Mouse (Mus musculus) midbrain, embryonic 12.5 days (tissue): Measurements from ENCODE around the gene Col27a1. TPM values are rescaled to one million over a fixed set of nuclear protein-coding genes. Genes with fewer than 3 reads are reported as not detected.

ENCODE experiments used
- ATAC-seq: fragments of 200-750 bp; cut with Nextera tagmentation; 2 replicates; pipeline ENCODE4 v1.8.0; 2017; ENCODE audit warnings: low read depth, moderate TSS enrichment, moderate library complexity; ENCODE audit not compliant: low FRiP score
- H3K27ac ChIP-seq: fragments of 300-500 bp; sonication (generic); replicated peaks from 2 replicates; pipeline ENCODE4 v1.5.1; 2016; ENCODE audit warnings: mild to moderate bottlenecking
- H3K27me3 ChIP-seq: fragments of 300-500 bp; sonication (generic); 2 replicates; pipeline ENCODE4 v1.6.1; 2016; ENCODE audit warnings: mild to moderate bottlenecking
- H3K36me3 ChIP-seq: fragments of 300-500 bp; sonication (generic); 2 replicates; pipeline ENCODE4 v1.6.1; 2016
- H3K4me1 ChIP-seq: fragments of 300-500 bp; sonication (generic); 2 replicates; pipeline ENCODE4 v1.6.1; 2016
- H3K4me2 ChIP-seq: fragments of 300-500 bp; sonication (generic); replicated peaks from 2 replicates; pipeline ENCODE4 v1.6.1; 2016; ENCODE audit warnings: mild to moderate bottlenecking, moderate library complexity
- H3K4me3 ChIP-seq: fragments of 300-500 bp; sonication (generic); 2 replicates; pipeline ENCODE4 v1.5.1; 2016; ENCODE audit warnings: mild to moderate bottlenecking
- H3K9ac ChIP-seq: fragments of 300-500 bp; sonication (generic); replicated peaks from 2 replicates; pipeline ENCODE4 v1.6.1; 2016; ENCODE audit warnings: mild to moderate bottlenecking, moderate library complexity
- H3K9me3 ChIP-seq: fragments of 300-500 bp; sonication (generic); 2 replicates; pipeline ENCODE4 v1.6.1; 2016; ENCODE audit warnings: mild to moderate bottlenecking
- WGBS: fragments of 180-500 bp; shearing (Covaris S2); methylation state at CpG from one replicate; pipeline ENCODE4 v1.1.7; 2016; 5-methylcytosine and 5-hydroxymethylcytosine counted together
- polyA plus RNA-seq: library from polyadenylated mRNA; unstranded; fragments of >200 nt; fragmentation: Nextera tagmentation; extraction: Ambion mirVana; gene quantifications from 2 replicates; pipeline ENCODE4 v1.2.1, GENCODE M21; 2016

Gene Col27a1
- polyA plus RNA-seq, 1 experiment from 2014 or later = 4.0 TPM

DNA sequence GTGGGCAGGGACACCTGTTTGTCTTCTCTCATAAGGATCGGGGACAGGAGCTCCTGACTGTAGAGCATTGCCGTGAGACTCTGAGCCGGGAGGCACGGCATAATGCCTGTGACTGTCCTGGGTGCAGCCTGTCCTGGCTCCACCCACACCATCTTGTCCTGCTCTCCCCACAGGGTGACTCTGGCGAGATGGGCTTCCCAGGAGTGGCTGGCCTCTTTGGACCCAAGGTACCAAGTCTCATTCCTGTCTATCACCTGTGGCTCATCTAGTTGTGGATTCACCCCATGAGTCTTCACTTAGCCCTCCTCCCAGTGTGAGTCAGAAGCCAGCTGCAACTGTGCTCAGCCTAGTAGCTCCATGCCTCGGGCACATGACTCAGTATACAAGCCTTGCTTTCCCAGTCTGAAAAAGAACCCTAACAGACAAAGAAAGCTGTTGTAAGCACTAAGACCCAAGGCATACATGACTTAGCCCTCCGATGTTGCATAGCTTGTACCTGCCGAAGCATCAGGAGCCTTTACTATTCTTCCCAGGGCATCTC lies 109.5 kb downstream of the Col27a1 start:
- H3K27ac ChIP-seq = no peak overlapping the region
- no peak overlapping the region for H3K9ac ChIP-seq
- WGBS = 85% methylated on average over 8 of the region's 8 CpGs
- ATAC-seq = no peak
- no peak overlapping the region for H3K4me2 ChIP-seq
- no peaks in the 10 kb centered on the region for H3K4me1 ChIP-seq
- H3K36me3 ChIP-seq = no peaks in the 10 kb centered on the region
- H3K4me3 ChIP-seq = no peak overlapping the region
- H3K9me3 ChIP-seq = no peaks in the 10 kb centered on the region
- no peaks in the 10 kb centered on the region for H3K27me3 ChIP-seq

DNA sequence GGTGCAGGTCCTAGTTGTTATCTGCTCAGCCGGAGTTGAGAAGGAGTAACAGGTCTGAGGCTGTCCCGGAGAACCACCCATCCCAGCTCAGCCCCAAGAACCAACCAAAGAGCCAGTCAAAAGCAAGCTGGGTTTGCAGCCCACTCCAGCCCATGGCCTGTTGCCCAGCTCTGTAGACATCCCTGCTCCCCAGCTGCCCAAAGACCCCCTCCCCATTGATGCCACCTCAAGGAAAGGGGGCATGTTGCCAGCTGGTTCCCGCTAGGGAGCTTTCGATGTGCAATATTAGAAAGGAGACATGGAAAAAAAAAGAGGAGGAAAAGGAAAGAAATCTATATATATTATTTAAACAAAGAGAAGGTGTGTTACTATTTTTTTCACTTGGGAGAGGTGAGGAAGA lies 119.6 kb downstream of the Col27a1 start:
- no peak for ATAC-seq
- Histone ChIP-seq H3K4me3 (no peak overlapping the region), H3K36me3 (no peaks in the 10 kb centered on the region), H3K9ac (no peak overlapping the region), H3K9me3 (no peaks in the 10 kb centered on the region), H3K27me3 (no peaks in the 10 kb centered on the region), H3K27ac (no peak overlapping the region), H3K4me1 (no peaks in the 10 kb centered on the region), H3K4me2 (no peak overlapping the region)
- WGBS = 94% methylated on average over 4 of the region's 4 CpGs

DNA sequence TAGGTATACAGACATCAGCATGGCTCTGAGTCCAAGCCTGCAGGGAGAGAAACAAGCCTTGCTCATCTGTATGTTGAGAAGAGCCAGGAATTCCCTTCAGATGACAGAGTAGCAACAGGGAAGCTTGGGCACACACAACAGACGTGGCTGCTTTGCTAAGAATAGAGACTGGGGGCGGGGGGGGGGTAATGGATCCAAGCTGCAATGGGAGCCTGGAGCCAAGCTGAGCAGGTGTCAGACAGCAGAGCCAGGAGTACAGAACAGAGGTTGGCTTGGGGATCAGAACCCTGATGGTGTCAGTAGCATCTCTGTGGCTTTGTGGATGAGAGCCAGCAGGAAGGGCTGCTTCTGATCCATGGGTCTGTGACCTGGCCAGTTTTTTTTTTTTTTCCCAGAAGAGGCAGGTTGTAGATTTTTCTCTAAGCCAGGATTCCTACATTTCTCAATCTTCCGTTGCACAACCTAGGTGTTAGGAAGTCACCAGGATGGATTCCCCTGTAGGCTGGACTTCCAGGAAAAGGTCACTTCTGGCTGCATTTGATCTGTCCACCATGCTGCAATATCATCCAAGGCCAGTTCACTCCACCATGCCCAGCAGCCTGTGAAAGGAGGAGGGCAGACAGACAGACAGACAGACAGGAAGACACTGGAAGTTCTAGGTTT lies 124.7 kb downstream of the Col27a1 start:
- Histone ChIP-seq H3K36me3 (no peaks in the 10 kb centered on the region), H3K9me3 (no peaks in the 10 kb centered on the region), H3K27ac (no peak overlapping the region), H3K4me2 (no peak overlapping the region), H3K9ac (no peak overlapping the region), H3K4me1 (no peaks in the 10 kb centered on the region), H3K27me3 (no peaks in the 10 kb centered on the region), H3K4me3 (no peak overlapping the region)
- no peak for ATAC-seq
- 75% methylated on average over 3 of the region's 3 CpGs for WGBS

DNA sequence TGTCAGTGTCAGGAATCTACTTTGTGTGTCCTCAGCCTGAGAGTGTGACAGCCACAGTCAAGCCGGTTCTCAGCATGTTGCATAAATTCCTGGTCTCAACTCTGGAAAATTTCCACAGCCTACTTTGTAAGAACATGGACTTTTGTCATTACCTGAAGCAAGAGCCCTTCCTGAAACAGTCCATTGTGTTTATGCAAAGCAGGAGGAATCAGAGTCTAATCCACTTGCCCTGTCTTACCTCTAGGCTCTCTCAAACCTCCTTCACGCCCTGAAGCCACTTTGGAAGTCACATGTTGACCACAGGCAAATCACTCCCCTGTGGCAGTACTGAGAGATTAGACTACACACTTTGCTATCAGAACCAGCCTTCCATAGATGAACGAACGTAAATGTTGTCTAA lies 128.7 kb downstream of the Col27a1 start:
- Histone ChIP-seq H3K27me3 (no peaks in the 10 kb centered on the region), H3K9ac (no peak overlapping the region), H3K9me3 (no peaks in the 10 kb centered on the region), H3K4me1 (no peaks in the 10 kb centered on the region), H3K4me2 (no peak overlapping the region), H3K36me3 (no peaks in the 10 kb centered on the region), H3K4me3 (no peak overlapping the region), H3K27ac (no peak overlapping the region)
- ATAC-seq = no peak
- 73% methylated on average over 4 of the region's 4 CpGs for WGBS

DNA sequence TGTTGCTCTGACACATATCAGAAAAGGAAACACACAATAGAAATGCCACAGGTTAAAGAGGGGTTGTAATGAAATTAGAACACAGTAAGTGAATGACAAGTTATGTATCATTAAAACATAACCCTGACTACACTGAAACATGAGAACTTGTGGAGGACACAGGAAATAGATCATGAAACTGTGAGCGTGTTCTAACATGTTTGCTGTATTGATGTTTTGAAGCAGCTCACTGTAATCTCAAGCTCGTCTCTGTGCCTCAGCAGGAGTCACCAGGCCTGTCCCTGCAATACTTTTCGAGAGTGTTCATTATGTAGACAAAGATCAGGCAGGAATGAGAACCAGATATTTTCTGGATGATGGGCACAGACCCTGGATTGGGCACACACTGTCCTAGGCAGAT lies 129.8 kb downstream of the Col27a1 start:
- H3K9ac ChIP-seq = no peak overlapping the region

DNA sequence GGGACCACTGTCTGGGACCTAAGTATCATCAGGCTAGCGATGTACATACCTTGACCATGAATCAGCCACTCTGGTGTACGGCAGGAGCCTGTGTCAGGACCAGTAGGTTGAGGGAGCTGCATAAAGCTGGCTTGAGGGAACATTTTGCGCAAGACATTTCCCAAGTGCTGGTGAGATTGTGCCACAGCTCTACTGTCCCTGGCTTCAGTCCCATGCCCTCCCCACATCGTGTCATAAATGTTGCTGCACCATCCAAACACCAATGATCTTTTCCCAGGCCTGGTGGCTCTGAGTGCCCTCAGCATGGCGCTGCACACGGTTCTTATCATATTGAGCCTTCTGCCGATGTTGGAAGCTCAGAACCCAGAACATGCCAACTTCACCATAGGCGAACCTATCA lies 130.5 kb downstream of the Col27a1 start, which contains the start of gene Orm1:
Gene Orm1 (plus strand): TSS at position 266 of the 400 bp plus-strand sequence.
- no peaks in the 10 kb centered on the region for H3K36me3 ChIP-seq
- 95% methylated on average over 8 of the region's 8 CpGs for WGBS
- H3K4me2 ChIP-seq = no peak within 1 kb of the TSS
- H3K9ac ChIP-seq = no peak within 1 kb of the TSS
- no peak within 1 kb of the TSS for H3K4me3 ChIP-seq
- no peaks in the 10 kb centered on the region for H3K9me3 ChIP-seq
- no peaks in the 10 kb centered on the region for H3K4me1 ChIP-seq
- no peak for ATAC-seq
- H3K27me3 ChIP-seq = no peaks in the 10 kb centered on the region
- H3K27ac ChIP-seq = no peak within 1 kb of the TSS

More for the DNA sequence above, 129.8 kb downstream of the Col27a1 start:
- Histone ChIP-seq H3K4me3 (no peak overlapping the region), H3K36me3 (no peaks in the 10 kb centered on the region), H3K27me3 (no peaks in the 10 kb centered on the region), H3K27ac (no peak overlapping the region), H3K9me3 (no peaks in the 10 kb centered on the region), H3K4me2 (no peak overlapping the region), H3K4me1 (no peaks in the 10 kb centered on the region)
- no peak for ATAC-seq
- 71% methylated on average over 3 of the region's 3 CpGs for WGBS

DNA sequence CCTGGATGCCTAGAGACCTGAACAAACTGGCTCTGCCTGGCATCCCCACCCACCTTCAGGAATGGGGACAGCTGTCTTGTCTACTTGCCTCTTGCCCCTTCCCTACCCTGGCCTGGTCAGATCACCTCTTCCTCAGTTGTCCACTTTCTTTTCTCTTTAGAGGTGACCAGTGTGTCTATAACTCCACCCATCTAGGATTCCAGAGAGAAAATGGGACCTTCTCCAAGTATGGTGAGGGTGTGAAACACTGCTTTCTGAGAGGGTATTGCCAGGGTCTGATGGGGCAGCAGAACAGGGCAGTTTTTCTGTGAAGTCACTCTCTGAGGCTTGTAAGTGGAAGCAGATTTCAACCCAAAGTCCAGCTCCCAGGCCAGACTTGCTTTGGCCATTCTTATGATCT lies 131.5 kb downstream of the Col27a1 start:
- H3K9me3 ChIP-seq = no peaks in the 10 kb centered on the region
- H3K4me1 ChIP-seq = no peaks in the 10 kb centered on the region
- no peaks in the 10 kb centered on the region for H3K27me3 ChIP-seq
- no peak overlapping the region for H3K27ac ChIP-seq
- no peak overlapping the region for H3K9ac ChIP-seq
- no peak for ATAC-seq
- H3K36me3 ChIP-seq = no peaks in the 10 kb centered on the region
- H3K4me2 ChIP-seq = no peak overlapping the region
- H3K4me3 ChIP-seq = no peak overlapping the region

DNA sequence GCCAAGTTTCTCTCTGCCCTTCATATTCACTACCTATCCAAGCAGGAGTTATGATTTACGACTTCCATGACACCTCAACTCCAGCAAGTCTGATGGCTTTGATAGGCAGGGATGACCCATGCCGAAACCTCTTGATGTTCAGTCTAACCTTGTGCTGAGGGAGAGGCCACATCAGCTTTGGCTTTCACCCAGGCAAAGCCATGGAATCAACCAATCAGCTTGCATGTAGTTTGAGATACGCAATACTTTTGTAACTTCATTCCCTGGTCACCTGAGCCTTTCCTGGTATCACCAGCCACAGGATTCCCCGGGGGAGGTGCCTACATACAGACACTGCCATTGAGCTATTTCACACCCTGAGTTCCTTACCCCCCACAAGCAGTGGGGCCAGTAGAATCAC lies 132.9 kb downstream of the Col27a1 start:
- Histone ChIP-seq H3K9me3 (no peaks in the 10 kb centered on the region), H3K9ac (no peak overlapping the region), H3K36me3 (no peaks in the 10 kb centered on the region), H3K4me1 (no peaks in the 10 kb centered on the region), H3K4me2 (no peak overlapping the region), H3K27ac (no peak overlapping the region), H3K4me3 (no peak overlapping the region), H3K27me3 (no peaks in the 10 kb centered on the region)
- no peak for ATAC-seq
- 92% methylated on average over 4 of the region's 4 CpGs for WGBS

DNA sequence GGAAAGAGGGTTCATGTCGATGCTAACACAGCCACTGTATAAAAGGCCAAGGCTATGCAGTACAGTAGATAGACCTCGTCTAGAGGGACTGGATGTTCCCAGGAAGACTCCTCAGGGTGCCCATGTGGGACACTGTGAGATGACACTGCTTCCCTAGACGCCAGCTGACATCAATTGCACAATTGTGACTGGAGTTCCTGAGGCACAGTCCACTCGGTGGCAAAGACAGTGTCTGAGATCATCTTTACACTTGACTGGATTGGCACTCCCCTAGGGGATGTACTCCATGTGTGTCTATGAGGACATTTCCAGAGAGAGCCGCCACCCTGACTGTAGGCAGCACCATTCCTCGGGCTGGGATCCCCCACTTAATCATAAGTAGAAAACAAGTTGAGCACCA lies 134.7 kb downstream of the Col27a1 start:
- WGBS = 71% methylated on average over 6 of the region's 6 CpGs

DNA sequence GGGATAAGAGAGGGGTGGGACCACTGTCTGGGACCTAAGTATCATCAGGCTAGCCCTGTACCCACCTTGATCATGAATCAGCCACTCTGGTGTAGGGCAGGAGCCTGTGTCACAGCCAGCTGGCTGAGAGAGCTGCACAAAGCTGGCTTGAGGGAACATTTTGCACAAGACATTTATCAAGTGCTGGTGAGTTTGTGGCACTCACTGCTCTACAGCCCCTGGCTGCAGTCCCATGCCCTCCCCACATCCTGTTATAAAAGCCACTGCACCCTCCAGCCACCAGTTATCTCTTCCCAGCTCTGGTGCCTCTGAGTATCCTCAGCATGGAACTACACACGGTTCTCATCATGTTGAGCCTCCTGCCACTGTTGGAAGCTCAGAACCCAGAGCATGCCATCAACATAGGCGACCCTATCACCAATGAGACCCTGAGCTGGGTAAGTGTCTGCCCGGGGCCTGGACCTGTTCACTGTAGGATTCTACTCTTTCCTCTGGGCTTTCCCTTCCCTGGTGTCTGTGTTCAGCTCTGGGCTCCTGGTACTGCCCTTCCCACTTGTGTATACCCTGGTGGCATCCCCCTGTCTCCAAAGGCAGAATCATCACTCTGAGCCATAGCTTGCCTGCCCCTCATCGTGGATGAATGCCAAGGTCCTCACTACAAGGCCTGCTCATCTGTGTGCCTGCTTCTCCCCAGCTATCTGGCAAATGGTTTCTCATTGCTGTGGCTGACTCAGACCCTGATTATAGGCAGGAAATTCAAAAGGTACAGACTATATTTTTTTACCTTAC lies 142.3 kb downstream of the Col27a1 start, which contains the start of gene Orm3:
Gene Orm3 (plus strand): TSS at position 286 of the 789 bp plus-strand sequence.
- Histone ChIP-seq H3K9me3 (no peaks in the 10 kb centered on the region), H3K4me2 (no peak within 1 kb of the TSS), H3K4me3 (no peak within 1 kb of the TSS), H3K27me3 (no peaks in the 10 kb centered on the region), H3K9ac (no peak within 1 kb of the TSS), H3K27ac (no peak within 1 kb of the TSS), H3K36me3 (no peaks in the 10 kb centered on the region), H3K4me1 (no peaks in the 10 kb centered on the region)
- WGBS = 83% methylated on average over 4 of the region's 4 CpGs
- no peak for ATAC-seq

More for the DNA sequence above, 134.7 kb downstream of the Col27a1 start:
- Histone ChIP-seq H3K4me3 (no peak overlapping the region), H3K27me3 (no peaks in the 10 kb centered on the region), H3K36me3 (no peaks in the 10 kb centered on the region), H3K4me2 (no peak overlapping the region), H3K9me3 (no peaks in the 10 kb centered on the region), H3K27ac (no peak overlapping the region), H3K9ac (no peak overlapping the region), H3K4me1 (no peaks in the 10 kb centered on the region)
- no peak for ATAC-seq

DNA sequence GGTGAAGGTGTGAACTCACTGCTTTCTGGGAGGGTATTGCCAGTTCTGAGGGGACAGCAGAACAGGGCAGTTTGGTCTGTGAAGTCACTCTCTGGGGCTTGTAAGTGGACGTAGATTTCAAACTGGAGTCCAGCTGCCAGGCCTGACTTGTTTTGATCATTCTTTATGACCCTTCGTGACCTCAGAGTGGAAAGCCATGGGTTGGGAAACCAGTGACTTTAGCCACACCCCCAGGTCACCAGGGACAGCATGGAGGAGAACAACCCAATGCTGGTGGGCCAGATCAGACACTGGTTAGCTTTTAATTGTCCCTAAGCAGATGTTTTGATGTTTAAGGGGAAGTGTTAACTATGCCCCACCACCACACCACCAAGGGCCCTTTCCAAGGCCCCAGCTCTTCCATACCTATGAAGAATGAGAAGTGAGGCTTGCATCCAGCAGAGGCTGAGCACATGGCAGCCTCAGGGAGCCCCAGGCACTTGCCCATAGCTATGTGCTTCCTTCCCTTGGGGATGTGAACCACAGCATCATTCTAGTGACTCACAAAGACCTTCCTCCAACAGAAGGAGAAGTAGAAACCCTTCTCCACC lies 143.3 kb downstream of the Col27a1 start:
- no peaks in the 10 kb centered on the region for H3K27me3 ChIP-seq
- no peaks in the 10 kb centered on the region for H3K9me3 ChIP-seq
- no peak overlapping the region for H3K27ac ChIP-seq
- H3K36me3 ChIP-seq = no peaks in the 10 kb centered on the region
- H3K4me1 ChIP-seq = no peaks in the 10 kb centered on the region
- H3K4me2 ChIP-seq = no peak overlapping the region
- WGBS = 63% methylated on average over 2 of the region's 2 CpGs
- no peak overlapping the region for H3K4me3 ChIP-seq
- ATAC-seq = no peak
- H3K9ac ChIP-seq = no peak overlapping the region

DNA sequence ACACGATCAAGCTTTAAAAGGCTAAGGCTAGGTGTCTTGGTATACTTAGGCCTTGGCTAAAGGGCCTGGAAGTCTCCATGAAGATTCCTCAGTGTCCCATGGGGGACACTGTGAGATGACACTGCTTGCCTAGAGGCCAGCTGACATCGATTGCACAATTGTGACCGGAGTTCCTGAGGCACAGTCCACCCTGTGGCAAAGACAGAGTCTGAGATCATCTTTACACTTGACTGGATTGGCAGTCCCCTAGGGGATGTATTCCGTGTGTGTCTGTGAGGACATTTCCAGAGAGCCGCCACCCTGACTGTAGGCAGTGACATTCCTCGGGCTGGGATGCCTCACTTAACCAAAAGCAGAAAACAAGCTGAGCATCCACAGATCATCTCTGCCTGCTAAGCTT lies 146.1 kb downstream of the Col27a1 start:
- H3K4me3 ChIP-seq = no peak overlapping the region
- ATAC-seq = no peak
- WGBS = 77% methylated on average over 6 of the region's 6 CpGs

More for the DNA sequence above, 146.1 kb downstream of the Col27a1 start:
- H3K27ac ChIP-seq = no peak overlapping the region
- no peaks in the 10 kb centered on the region for H3K4me1 ChIP-seq
- no peaks in the 10 kb centered on the region for H3K27me3 ChIP-seq
- H3K9ac ChIP-seq = no peak overlapping the region
- no peaks in the 10 kb centered on the region for H3K36me3 ChIP-seq
- no peaks in the 10 kb centered on the region for H3K9me3 ChIP-seq
- no peak overlapping the region for H3K4me2 ChIP-seq
